Mouse (Mus musculus): ENCODE measurements around the gene Cadm2.

Cadm2 gene

GRCm38 (mm10) chr16:66748533-66748932 is 872.2 kb downstream of the Cadm2 start:
- in situ Hi-C loops (cut with MboI), result no loop called here

- in situ Hi-C loops (cut with MboI), result no loop called here
These were observed 889.5 kb downstream of the Cadm2 start for GRCm38 (mm10) chr16:66731212-66731611.

- in situ Hi-C loops (cut with MboI), result no loop called here
These were observed 914.2 kb downstream of the Cadm2 start for GRCm38 (mm10) chr16:66706476-66706875.

DNA sequence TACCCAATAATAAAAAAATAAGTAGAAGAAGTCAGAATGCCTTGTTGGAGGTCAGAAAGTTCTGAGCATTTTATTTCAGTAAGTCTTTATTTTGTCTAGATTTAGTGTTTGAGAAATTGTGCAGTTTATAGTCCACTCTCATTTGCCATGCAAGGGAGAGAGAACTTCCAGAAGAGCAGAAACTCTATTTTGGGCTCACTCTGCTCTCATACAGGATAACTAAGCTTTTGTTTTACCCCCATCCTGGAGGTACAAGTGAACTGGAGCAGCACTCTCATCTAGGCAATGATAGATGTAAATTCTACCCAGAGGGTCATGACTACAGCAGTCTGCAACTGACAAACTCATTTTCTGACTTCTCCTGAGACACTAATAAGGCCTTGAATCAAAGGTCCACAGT is 925.9 kb downstream of the Cadm2 start:
- in situ Hi-C loops (cut with MboI), result no loop called here

DNA sequence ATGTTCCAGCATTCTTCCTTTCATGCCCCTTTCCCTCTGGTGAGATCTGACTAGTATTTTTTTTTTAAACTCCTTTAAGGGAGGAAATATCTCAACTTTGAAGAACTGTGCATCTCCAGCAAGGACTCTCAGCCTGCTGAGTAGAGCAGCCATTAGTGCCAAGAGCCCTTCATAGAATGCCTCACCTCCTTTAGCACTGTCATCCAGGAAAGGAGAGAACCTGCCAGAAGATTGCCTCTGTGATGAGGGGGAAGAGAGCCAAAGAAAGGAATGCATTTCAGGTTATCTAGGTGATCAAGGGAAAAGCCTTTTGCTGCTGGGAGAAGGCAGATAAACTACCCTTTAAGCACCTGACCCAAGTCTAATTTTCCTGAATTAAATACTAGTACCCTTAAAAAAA is 943.5 kb downstream of the Cadm2 start:
- in situ Hi-C loops (cut with MboI), result no loop called here

DNA sequence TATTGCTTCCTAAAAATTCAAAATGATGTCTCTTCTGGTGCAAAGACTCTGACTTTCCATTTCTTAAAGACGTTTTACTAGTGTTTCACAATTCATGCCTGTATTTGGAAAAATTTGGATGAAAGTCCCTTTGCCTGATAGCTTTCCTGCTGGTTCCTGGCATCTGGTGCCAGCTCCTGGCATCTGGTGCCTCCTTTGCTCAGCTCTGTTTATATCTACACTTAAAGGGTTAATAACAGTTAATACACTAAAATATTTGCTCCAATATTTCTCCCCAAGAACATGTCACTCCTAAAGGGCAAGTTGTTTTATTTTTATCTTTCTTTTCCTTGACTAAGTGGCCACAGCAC is 969.7 kb downstream of the Cadm2 start:
- in situ Hi-C loops (cut with MboI), result no loop called here

DNA sequence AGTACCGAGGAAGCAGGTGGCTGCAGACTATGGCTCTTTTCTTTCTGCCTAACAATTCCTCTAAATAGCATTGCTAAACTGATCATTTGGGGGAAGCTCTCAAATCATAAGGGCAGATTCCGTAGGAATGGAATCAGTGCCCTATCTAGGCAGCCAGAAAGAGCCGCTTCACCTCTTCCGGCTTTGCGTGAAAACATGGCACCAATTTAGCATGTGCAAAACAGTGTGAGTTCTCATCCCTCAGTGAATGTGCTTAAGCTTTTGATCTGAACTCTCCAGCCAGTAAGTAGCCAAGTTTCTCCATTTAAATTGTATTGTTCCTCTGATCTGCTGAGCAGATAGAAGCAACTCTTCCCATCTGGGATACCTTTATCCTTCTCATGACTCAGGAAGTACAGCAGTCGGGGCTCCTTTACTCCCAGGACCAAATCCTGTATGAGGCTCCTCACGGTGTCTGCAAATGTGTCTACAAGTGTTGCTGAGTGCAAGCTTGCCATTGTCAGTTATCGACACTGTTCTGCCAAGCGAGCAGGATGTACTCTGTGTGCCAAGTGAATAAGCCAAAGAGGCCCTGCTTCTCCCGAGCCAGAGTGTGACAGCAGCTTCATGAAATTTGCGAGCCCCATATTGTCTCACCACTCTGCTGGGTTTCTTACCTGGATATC is 970.2 kb downstream of the Cadm2 start:
- in situ Hi-C loops (cut with MboI), result no loop called here

- in situ Hi-C loops (cut with MboI), result no loop called here
These were observed 972.9 kb downstream of the Cadm2 start for GRCm38 (mm10) chr16:66647798-66648197.

DNA sequence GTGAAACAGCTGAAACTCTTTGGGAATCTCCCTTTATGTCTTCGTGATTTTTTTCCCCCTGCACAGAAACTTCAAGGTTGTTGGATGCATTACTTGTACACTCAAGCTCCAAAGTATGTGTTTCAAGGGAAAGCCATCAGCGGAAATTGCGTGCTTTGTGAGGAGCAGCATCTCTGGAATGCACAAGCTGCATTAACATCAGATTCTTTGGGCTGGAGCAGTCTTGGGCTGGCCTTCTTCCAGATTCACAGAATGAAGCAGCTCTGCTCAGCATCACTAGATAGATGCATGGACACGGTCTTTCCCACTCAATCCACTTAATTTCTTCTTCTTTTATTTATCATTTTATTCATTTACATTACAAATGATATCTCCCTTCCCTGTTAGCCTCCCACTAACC is 977.1 kb downstream of the Cadm2 start:
- in situ Hi-C loops (cut with MboI), result no loop called here

DNA sequence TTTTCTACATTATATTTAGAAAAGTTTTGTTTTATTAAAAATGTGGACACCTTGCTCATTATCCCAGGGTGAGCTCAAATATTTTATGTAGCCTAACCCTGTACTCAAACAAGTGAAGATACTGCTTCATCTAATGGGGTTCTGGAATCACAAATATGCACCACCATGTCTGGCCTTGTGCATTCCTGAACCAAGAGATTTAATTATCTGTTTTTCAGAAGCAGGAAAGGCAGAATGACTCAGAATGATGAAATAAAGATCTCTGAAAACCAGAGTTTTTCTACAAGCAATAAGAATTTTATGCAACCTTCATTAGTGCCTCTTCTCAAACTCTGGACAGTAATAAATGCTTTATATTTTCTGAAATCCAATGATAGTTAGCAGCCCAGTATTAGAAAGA is 993.2 kb downstream of the Cadm2 start:
- in situ Hi-C loops (cut with MboI), result no loop called here

- in situ Hi-C loops (cut with MboI), result no loop called here
These were observed 998.3 kb downstream of the Cadm2 start for GRCm38 (mm10) chr16:66622423-66622822.

- in situ Hi-C loops (cut with MboI), result no loop called here
These were observed 1008.1 kb downstream of the Cadm2 start for GRCm38 (mm10) chr16:66612624-66613023.
